Mouse (Mus musculus) CH12.LX (cell line): ENCODE measurements around the gene Plgrkt.

Experiments used
- CTCF ChIP-seq, 2 experiments: IDR thresholded peaks in 1 of 2; conservative IDR thresholded peaks in 1 of 2; 2 replicates each; pipeline ENCODE4 v1.5.1; 2011 to 2012; ENCODE audit warnings: low read depth in 2 of 2, low read length in 2 of 2, improper control_type of control experiment in 1 of 2, inconsistent platforms in 1 of 2, mild to moderate bottlenecking in 1 of 2, moderate library complexity in 1 of 2
- GABPA ChIP-seq: IDR thresholded peaks from 2 replicates; pipeline ENCODE4 v1.6.1; 2012; ENCODE audit warnings: low read depth, low read length, improper control_type of control experiment, inconsistent platforms; ENCODE audit not compliant: insufficient replicate concordance
- POLR2A ChIP-seq: IDR thresholded peaks from 2 replicates; pipeline ENCODE4 v1.6.1; 2011; ENCODE audit warnings: low read depth, mild to moderate bottlenecking, improper control_type of control experiment, low read length
- RCOR1 ChIP-seq: conservative IDR thresholded peaks from 2 replicates; pipeline ENCODE4 v1.6.1; 2012; ENCODE audit warnings: low read depth, mild to moderate bottlenecking, inconsistent platforms, low read length, improper control_type of control experiment
- UBTF ChIP-seq: IDR thresholded peaks from 2 replicates; pipeline ENCODE4 v1.6.1; 2012; ENCODE audit warnings: low read depth, mild to moderate bottlenecking, inconsistent platforms, low read length, improper control_type of control experiment, moderate library complexity

- no peak for TF ChIP-seq POLR2A
- TF ChIP-seq CTCF (conservative IDR thresholded peaks at IDR 0.05 in 1 of 2, IDR thresholded peaks at IDR 0.05 in 1 of 2; ENCODE audit: low read depth in 2 of 2, low read length in 2 of 2): no peak
- TF ChIP-seq GABPA: no peak
- TF ChIP-seq RCOR1: no peak
- no peak for TF ChIP-seq UBTF
Measured at GRCm38 (mm10) chr19:29379839-29380603, 12.8 kb upstream of the Plgrkt start.
